13 mouse cellular contexts compared by ENCODE assay signal in genomic region chr8:87777586-87777985, GRCm38 (mm10).
DNase-seq lines count a peak whose midpoint lies in the region; ATAC-seq and TF ChIP-seq lines count a peak whose summit lies in the region.
"Had no signal": no experiment of that assay in that cellular context is flagged by ENCODE, and none has a peak within 500 bp of the region (broad histone marks: within the 10 kb centered on the region; RNA-seq: fewer than 3 reads in every experiment).

No protein-coding gene starts in this region.

- H3K27me3 ChIP-seq in embryonic facial prominence, embryonic 14.5 days (replicated peaks; ENCODE audit: control insufficient read depth, insufficient read depth, low read length), result no peaks in the 10 kb centered on the region
- H3K27me3 ChIP-seq in forebrain, embryonic 15.5 days, result no peaks in the 10 kb centered on the region
- no peaks in the 10 kb centered on the region for H3K27me3 ChIP-seq in intestine, postnatal 0 days (replicated peaks; ENCODE audit: control insufficient read depth, insufficient read depth, low read length)
- H3K27me3 ChIP-seq in midbrain, postnatal 0 days (ENCODE audit: insufficient read depth, low read length), result no peaks in the 10 kb centered on the region
- H3K27me3 ChIP-seq in stomach, postnatal 0 days (ENCODE audit: control insufficient read depth, insufficient read depth, low read length), result no peaks in the 10 kb centered on the region
- H3K27me3 ChIP-seq in liver, embryonic 11.5 days (replicated peaks; ENCODE audit: control insufficient read depth, insufficient read depth, low read length), result no peaks in the 10 kb centered on the region

- no peak for TF ChIP-seq EP300 in stomach, postnatal 0 days (optimal IDR thresholded peaks at IDR 0.05)

- no peak for DNase-seq in embryonic facial prominence, embryonic 14.5 days (ENCODE audit: low spot score)
- DNase-seq in midbrain, postnatal 0 days (ENCODE audit: low spot score), result no peak
- no peak for DNase-seq in stomach, postnatal 0 days (ENCODE audit: low spot score)
- DNase-seq in urinary bladder, adult 18-20 months (ENCODE audit: low spot score in 2 of 2), result no peak
- no peak for DNase-seq in liver, embryonic 11.5 days (ENCODE audit: low spot score)
- no peak for DNase-seq in kidney, postnatal 36 days
- DNase-seq: cerebellum, adult 8-10 months; gastrocnemius, postnatal 10 days; lung, embryonic 14.5 days; right cerebral cortex, postnatal 4 days had no signal

- peak; percentile 19; the same call in 1 of the 2 replicates for ATAC-seq in embryonic facial prominence, embryonic 14.5 days (ENCODE audit: low read depth)
- ATAC-seq in forebrain, embryonic 15.5 days (replicated peaks), result peak; percentile 41; the same call in 1 of the 2 replicates
- ATAC-seq in intestine, postnatal 0 days, result peak; percentile 36; the same call in 1 of the 2 replicates
- ATAC-seq in midbrain, postnatal 0 days (ENCODE audit: low FRiP score), result 0 out of 2 replicates have a peak, but pooled peaks have one; percentile 45
- no peak for ATAC-seq in stomach, postnatal 0 days (ENCODE audit: low FRiP score, low TSS enrichment)
- ATAC-seq in liver, embryonic 11.5 days (replicated peaks; ENCODE audit: low FRiP score), result no peak
- ATAC-seq: CD4-positive, CD25-positive, alpha-beta regulatory T cell, adult 4 months had no signal

- H3K9ac ChIP-seq in embryonic facial prominence, embryonic 14.5 days (ENCODE audit: low read depth, low read length), result no peak overlapping the region
- no peak overlapping the region for H3K9ac ChIP-seq in forebrain, embryonic 15.5 days (replicated peaks)
- H3K9ac ChIP-seq in intestine, postnatal 0 days (ENCODE audit: low read depth, low read length), result no peak overlapping the region
- no peak overlapping the region for H3K9ac ChIP-seq in midbrain, postnatal 0 days (replicated peaks; ENCODE audit: low read length, poor library complexity, severe bottlenecking)
- H3K9ac ChIP-seq in stomach, postnatal 0 days (ENCODE audit: low read length), result no peak overlapping the region
- H3K9ac ChIP-seq in liver, embryonic 11.5 days (ENCODE audit: low read depth, low read length), result no peak overlapping the region
- H3K9ac ChIP-seq: lung, embryonic 14.5 days had no signal

- H3K4me1 ChIP-seq in embryonic facial prominence, embryonic 14.5 days (ENCODE audit: control insufficient read depth, insufficient read depth, low read length), result no peaks in the 10 kb centered on the region
- peaks cover 18% of the 10 kb centered on the region for H3K4me1 ChIP-seq in forebrain, embryonic 15.5 days
- no peaks in the 10 kb centered on the region for H3K4me1 ChIP-seq in intestine, postnatal 0 days (replicated peaks; ENCODE audit: control insufficient read depth, insufficient read depth, low read length)
- H3K4me1 ChIP-seq in midbrain, postnatal 0 days (ENCODE audit: insufficient read depth, low read length), result peaks cover 10% of the 10 kb centered on the region; the same call in 1 of the 2 replicates
- no peaks in the 10 kb centered on the region for H3K4me1 ChIP-seq in stomach, postnatal 0 days (replicated peaks; ENCODE audit: control insufficient read depth, insufficient read depth)
- H3K4me1 ChIP-seq in liver, embryonic 11.5 days (replicated peaks; ENCODE audit: control insufficient read depth, insufficient read depth, low read length), result no peaks in the 10 kb centered on the region

- no peak for TF ChIP-seq CTCF in intestine, postnatal 0 days (IDR thresholded peaks at IDR 0.05; ENCODE audit: low read depth)
- no peak for TF ChIP-seq CTCF in midbrain, postnatal 0 days (IDR thresholded peaks at IDR 0.05)
- TF ChIP-seq CTCF in stomach, postnatal 0 days (IDR thresholded peaks at IDR 0.05; ENCODE audit: low read depth), result no peak

- no peaks in the 10 kb centered on the region for H3K9me3 ChIP-seq in embryonic facial prominence, embryonic 14.5 days (ENCODE audit: control insufficient read depth, low read length)
- H3K9me3 ChIP-seq in forebrain, embryonic 15.5 days, result no peaks in the 10 kb centered on the region
- H3K9me3 ChIP-seq in intestine, postnatal 0 days (ENCODE audit: control insufficient read depth), result no peaks in the 10 kb centered on the region
- no peaks in the 10 kb centered on the region for H3K9me3 ChIP-seq in midbrain, postnatal 0 days (ENCODE audit: low read length)
- H3K9me3 ChIP-seq in stomach, postnatal 0 days (ENCODE audit: control insufficient read depth, low read length), result no peaks in the 10 kb centered on the region
- H3K9me3 ChIP-seq in liver, embryonic 11.5 days (ENCODE audit: control insufficient read depth, low read length), result no peaks in the 10 kb centered on the region

- H3K27ac ChIP-seq in embryonic facial prominence, embryonic 14.5 days (replicated peaks; ENCODE audit: low read depth, low read length), result no peak overlapping the region
- no peak overlapping the region for H3K27ac ChIP-seq in forebrain, embryonic 15.5 days (replicated peaks)
- no peak overlapping the region for H3K27ac ChIP-seq in intestine, postnatal 0 days (ENCODE audit: low read depth, low read length)
- 0 out of 2 replicates have a peak overlapping the region, but pooled peaks have one; percentile 59 for H3K27ac ChIP-seq in midbrain, postnatal 0 days (ENCODE audit: low read depth, low read length)
- no peak overlapping the region for H3K27ac ChIP-seq in stomach, postnatal 0 days (replicated peaks)
- no peak overlapping the region for H3K27ac ChIP-seq in liver, embryonic 11.5 days (ENCODE audit: low read depth, low read length)

- H3K4me2 ChIP-seq in embryonic facial prominence, embryonic 14.5 days (ENCODE audit: low read depth, low read length), result no peak overlapping the region
- H3K4me2 ChIP-seq in forebrain, embryonic 15.5 days (replicated peaks), result no peak overlapping the region
- H3K4me2 ChIP-seq in intestine, postnatal 0 days (replicated peaks; ENCODE audit: low read depth), result peak overlapping the region; percentile 13; the same call in 1 of the 2 replicates
- H3K4me2 ChIP-seq in midbrain, postnatal 0 days (ENCODE audit: low read depth, low read length, poor library complexity, severe bottlenecking), result no peak overlapping the region
- H3K4me2 ChIP-seq in stomach, postnatal 0 days (replicated peaks; ENCODE audit: low read depth), result no peak overlapping the region
- no peak overlapping the region for H3K4me2 ChIP-seq in liver, embryonic 11.5 days
- H3K4me2 ChIP-seq: lung, embryonic 14.5 days had no signal

- no peak overlapping the region for H3K4me3 ChIP-seq in embryonic facial prominence, embryonic 14.5 days (ENCODE audit: low read depth, low read length)
- H3K4me3 ChIP-seq in forebrain, embryonic 15.5 days, result no peak overlapping the region
- H3K4me3 ChIP-seq in intestine, postnatal 0 days (ENCODE audit: low read depth, low read length), result no peak overlapping the region
- H3K4me3 ChIP-seq in midbrain, postnatal 0 days (ENCODE audit: low read depth, low read length), result no peak overlapping the region
- no peak overlapping the region for H3K4me3 ChIP-seq in stomach, postnatal 0 days (ENCODE audit: low read depth, low read length)
- H3K4me3 ChIP-seq in liver, embryonic 11.5 days (ENCODE audit: low read depth, low read length), result no peak overlapping the region

- peaks cover 53% of the 10 kb centered on the region for H3K36me3 ChIP-seq in embryonic facial prominence, embryonic 14.5 days (ENCODE audit: control insufficient read depth, insufficient read depth, low read length)
- no peaks in the 10 kb centered on the region; the same call in 1 of the 2 replicates for H3K36me3 ChIP-seq in forebrain, embryonic 15.5 days
- H3K36me3 ChIP-seq in intestine, postnatal 0 days (ENCODE audit: control insufficient read depth, insufficient read depth), result no peaks in the 10 kb centered on the region
- peaks cover 23% of the 10 kb centered on the region for H3K36me3 ChIP-seq in midbrain, postnatal 0 days (ENCODE audit: insufficient read depth, low read length)
- H3K36me3 ChIP-seq in stomach, postnatal 0 days (ENCODE audit: control insufficient read depth, insufficient read depth, low read length), result peaks cover 4% of the 10 kb centered on the region; the same call in 1 of the 2 replicates
- H3K36me3 ChIP-seq in liver, embryonic 11.5 days (ENCODE audit: control insufficient read depth, insufficient read depth, low read length), result no peaks in the 10 kb centered on the region

- 55% methylated on average over 8 of the region's 8 CpGs for WGBS in embryonic facial prominence, embryonic 14.5 days
- WGBS in forebrain, embryonic 15.5 days, result 14% methylated on average over 8 of the region's 8 CpGs
- WGBS in intestine, postnatal 0 days, result 40% methylated on average over 8 of the region's 8 CpGs
- WGBS in midbrain, postnatal 0 days, result 18% methylated on average over 8 of the region's 8 CpGs
- WGBS in stomach, postnatal 0 days, result 56% methylated on average over 8 of the region's 8 CpGs
- WGBS in liver, embryonic 11.5 days, result 75% methylated on average over 8 of the region's 8 CpGs

Comparison
In these comparisons a context has a peak if more than half of its experiments do, and no peak if none do; other contexts are left out.
1. ATAC-seq: peak in embryonic facial prominence, embryonic 14.5 days (single experiment), forebrain, embryonic 15.5 days (single experiment), intestine, postnatal 0 days (single experiment) and midbrain, postnatal 0 days (single experiment); none in stomach, postnatal 0 days (single experiment) and liver, embryonic 11.5 days (single experiment).